Comparison of ENCODE assay signal across 13 mouse cellular contexts in genomic region chr13:26080814-26081213, GRCm38 (mm10).
A peak's percentile ranks its signal among the peaks of the same experiment; 100 is the strongest.
DNase-seq lines count a peak whose midpoint lies in the region; ATAC-seq and TF ChIP-seq lines count a peak whose summit lies in the region.
"Had no signal": no experiment of that assay in that cellular context is flagged by ENCODE, and none has a peak within 500 bp of the region (broad histone marks: within the 10 kb centered on the region; RNA-seq: fewer than 3 reads in every experiment).

No protein-coding gene starts in this region.

- H3K36me3 ChIP-seq in embryonic facial prominence, embryonic 12.5 days, result no peaks in the 10 kb centered on the region
- H3K36me3 ChIP-seq in midbrain, embryonic 13.5 days, result no peaks in the 10 kb centered on the region

- no peak for TF ChIP-seq CTCF in left cerebral cortex, adult 2 months (IDR thresholded peaks at IDR 0.05)

- ATAC-seq in embryonic facial prominence, embryonic 12.5 days (ENCODE audit: insufficient number of reproducible peaks, insufficient read depth, low FRiP score, low TSS enrichment), result no peak
- peak; percentile 75 for ATAC-seq in midbrain, embryonic 13.5 days
- ATAC-seq: CD4-positive, CD25-positive, alpha-beta regulatory T cell, adult 4 months had no signal

- H3K4me3 ChIP-seq in embryonic facial prominence, embryonic 12.5 days, result no peak overlapping the region
- no peak overlapping the region for H3K4me3 ChIP-seq in midbrain, embryonic 13.5 days (replicated peaks)
- H3K4me3 ChIP-seq in left cerebral cortex, adult 2 months, result no peak overlapping the region

- WGBS in embryonic facial prominence, embryonic 12.5 days, result 33% methylated on average over 2 of the region's 2 CpGs
- WGBS in midbrain, embryonic 13.5 days, result 51% methylated on average over 2 of the region's 2 CpGs

- H3K4me2 ChIP-seq in embryonic facial prominence, embryonic 12.5 days (replicated peaks), result no peak overlapping the region
- no peak overlapping the region for H3K4me2 ChIP-seq in midbrain, embryonic 13.5 days (replicated peaks)
- H3K4me2 ChIP-seq: liver, embryonic 11.5 days had no signal

- peaks cover 11% of the 10 kb centered on the region; the same call in 1 of the 2 replicates for H3K4me1 ChIP-seq in embryonic facial prominence, embryonic 12.5 days
- H3K4me1 ChIP-seq in midbrain, embryonic 13.5 days (replicated peaks), result no peaks in the 10 kb centered on the region

- intact Hi-C loops in left cerebral cortex, adult 2 months (cut with DNase I), result no loop called here

- H3K9ac ChIP-seq in embryonic facial prominence, embryonic 12.5 days, result no peak overlapping the region
- H3K9ac ChIP-seq in midbrain, embryonic 13.5 days (replicated peaks), result no peak overlapping the region

- no peaks in the 10 kb centered on the region for H3K9me3 ChIP-seq in embryonic facial prominence, embryonic 12.5 days
- H3K9me3 ChIP-seq in midbrain, embryonic 13.5 days, result no peaks in the 10 kb centered on the region

- H3K27ac ChIP-seq in embryonic facial prominence, embryonic 12.5 days, result peak overlapping the region; percentile 81
- peak overlapping the region; percentile 75 for H3K27ac ChIP-seq in midbrain, embryonic 13.5 days
- H3K27ac ChIP-seq in left cerebral cortex, adult 2 months, result no peak overlapping the region

- H3K27me3 ChIP-seq in embryonic facial prominence, embryonic 12.5 days, result no peaks in the 10 kb centered on the region
- no peaks in the 10 kb centered on the region for H3K27me3 ChIP-seq in midbrain, embryonic 13.5 days

- DNase-seq in brain, adult 2 months (ENCODE audit: low read depth, low spot score), result peak; percentile 41
- DNase-seq in forelimb bud, embryonic 11.5 days (ENCODE audit: low read depth, low spot score), result peak; percentile 10
- no peak for DNase-seq in left cerebral cortex, adult 2 months (ENCODE audit: extremely low spot score in 1 of 2, low spot score in 2 of 2)
- no peak for DNase-seq in spleen, postnatal 14 days (ENCODE audit: low spot score in 2 of 2)
- DNase-seq in adrenal gland, postnatal 25 days, result no peak
- DNase-seq: cerebellum, postnatal 36 days; heart, postnatal 10 days; kidney, adult 11 months; thymus, postnatal 4 days had no signal

Comparison
In these comparisons a context has a peak if more than half of its experiments do, and no peak if none do; other contexts are left out.
1. DNase-seq: peak in brain, adult 2 months (single experiment) and forelimb bud, embryonic 11.5 days (single experiment); none in left cerebral cortex, adult 2 months (0 of 2), spleen, postnatal 14 days (0 of 2) and adrenal gland, postnatal 25 days (single experiment).